Mouse (Mus musculus) left cerebral cortex, adult 2 months (tissue): Measurements from ENCODE around the gene Inafm1. TPM values are rescaled to one million over a fixed set of nuclear protein-coding genes. Genes with fewer than 3 reads are reported as not detected.
"Not testable (repeated sequence)": the region's sequence is repeated elsewhere in the genome, so short reads cannot be mapped to it uniquely, and the experiment has no call there.

Source experiments
- DNase-seq, 2 experiments: peaks; one replicate each; pipeline ENCODE4 v3.0.0; 2021 to 2022; ENCODE audit warnings: low spot score in 2 of 2, mixed read lengths in 1 of 2; ENCODE audit errors: extremely low spot score in 1 of 2
- H3K27ac ChIP-seq: fragments of 200-600 bp; 2 replicates; pipeline ENCODE4 v1.8.1; 2022
- H3K4me3 ChIP-seq: fragments of 200-600 bp; 2 replicates; pipeline ENCODE4 v1.8.1; 2022
- CTCF ChIP-seq: fragments of 200-600 bp; IDR thresholded peaks from 2 replicates; pipeline ENCODE4 v1.8.1; 2022; ENCODE audit warnings: antibody characterized with exemption, mild to moderate bottlenecking, moderate library complexity
- intact Hi-C: fragments of 180-260 bp; cut with DNase I; formaldehyde crosslinking; loops from one replicate; pipeline ENCODE4 v1.15.1; 2025
- total RNA-seq, 2 experiments: library from RNA; stranded (reverse); gene quantifications; 2 replicates each; pipeline ENCODE4 v1.2.3; 2021

Inafm1 gene
- total RNA-seq, 2 experiments from 2014 or later: 36.7 to 41.3 TPM

DNA sequence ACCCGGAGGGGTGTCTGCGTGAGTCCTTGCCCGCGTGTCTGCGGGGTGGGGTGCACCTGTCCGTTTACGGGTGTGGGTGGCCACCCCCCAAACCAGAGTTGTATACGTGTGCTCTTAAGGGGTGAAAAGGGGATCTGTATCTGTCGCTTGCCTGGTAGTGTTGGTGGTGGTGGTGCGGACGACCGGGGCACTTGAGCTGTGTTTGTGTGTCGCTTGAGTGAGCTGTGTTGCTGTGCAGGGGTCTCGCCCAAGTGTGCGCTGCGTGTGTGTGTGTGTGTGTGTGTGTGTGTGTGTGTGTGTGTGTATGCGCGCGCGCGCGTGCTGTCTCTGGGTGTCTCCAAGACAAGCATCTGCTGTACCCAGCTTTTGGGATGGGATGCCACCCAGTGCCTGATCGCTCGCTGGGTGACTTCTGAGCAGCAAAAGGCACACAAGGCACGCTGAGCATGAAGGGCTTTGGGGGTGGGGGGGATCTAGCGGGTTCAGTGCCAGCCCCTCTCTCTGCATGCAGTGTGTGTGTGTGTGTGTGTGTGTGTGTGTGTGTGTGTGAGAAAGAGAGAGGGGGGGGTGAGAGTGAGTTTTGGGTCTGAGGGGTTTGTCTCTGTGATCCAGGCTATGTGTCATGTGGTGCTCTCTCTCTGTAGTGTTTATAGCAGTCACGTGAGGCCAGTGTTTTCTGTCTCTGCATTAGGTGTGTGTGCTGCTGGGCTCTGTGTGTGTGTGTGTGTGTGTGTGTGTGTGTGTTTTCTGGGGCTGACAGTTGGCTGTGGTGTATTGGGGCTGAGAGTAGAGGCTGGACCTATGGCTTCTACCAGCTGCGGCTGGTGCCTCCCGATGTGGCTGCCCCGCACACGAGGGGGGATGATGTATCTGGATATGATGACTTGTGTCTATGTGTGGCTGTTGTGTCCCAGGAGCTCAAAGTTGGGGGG, 37.4 kb upstream of the Inafm1 start:
- DNase-seq: peak; percentile 50 to 54
- no peak for TF ChIP-seq CTCF
- H3K4me3 ChIP-seq: peak overlapping the region; percentile 93
- H3K27ac ChIP-seq: peak overlapping the region; percentile 79
- intact Hi-C loops: no loop called here

DNA sequence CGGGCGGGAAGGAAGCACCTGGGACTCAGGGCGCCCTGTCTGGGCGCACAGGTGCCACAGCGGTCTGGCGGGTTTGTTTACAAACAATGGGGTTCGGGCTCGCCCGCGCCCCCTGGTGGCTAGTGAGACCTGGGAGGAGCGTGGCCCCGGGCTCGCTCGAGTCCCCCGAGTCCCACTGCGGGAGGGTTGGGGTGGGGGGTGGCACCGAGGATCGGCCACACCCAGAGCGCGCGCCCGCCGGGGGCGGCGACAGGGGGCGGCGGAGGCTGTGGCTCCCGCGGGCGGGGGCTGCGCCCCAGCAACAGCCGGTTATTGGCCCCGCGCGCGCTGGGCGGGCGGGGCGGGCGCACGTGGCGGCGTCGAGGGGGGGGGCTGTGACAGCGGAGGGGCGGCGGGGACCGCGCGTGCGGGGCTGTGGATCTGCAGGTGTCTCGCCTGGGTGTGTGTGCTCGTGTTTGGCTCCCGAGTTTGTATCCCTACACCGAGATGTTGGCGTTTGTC, 36.7 kb upstream of the Inafm1 start:
- intact Hi-C loops: no loop called here
- DNase-seq: peak; percentile 77
- peak overlapping the region; percentile 93 for H3K4me3 ChIP-seq
- TF ChIP-seq CTCF: peak; percentile 74
- peak overlapping the region; percentile 85 for H3K27ac ChIP-seq

DNA sequence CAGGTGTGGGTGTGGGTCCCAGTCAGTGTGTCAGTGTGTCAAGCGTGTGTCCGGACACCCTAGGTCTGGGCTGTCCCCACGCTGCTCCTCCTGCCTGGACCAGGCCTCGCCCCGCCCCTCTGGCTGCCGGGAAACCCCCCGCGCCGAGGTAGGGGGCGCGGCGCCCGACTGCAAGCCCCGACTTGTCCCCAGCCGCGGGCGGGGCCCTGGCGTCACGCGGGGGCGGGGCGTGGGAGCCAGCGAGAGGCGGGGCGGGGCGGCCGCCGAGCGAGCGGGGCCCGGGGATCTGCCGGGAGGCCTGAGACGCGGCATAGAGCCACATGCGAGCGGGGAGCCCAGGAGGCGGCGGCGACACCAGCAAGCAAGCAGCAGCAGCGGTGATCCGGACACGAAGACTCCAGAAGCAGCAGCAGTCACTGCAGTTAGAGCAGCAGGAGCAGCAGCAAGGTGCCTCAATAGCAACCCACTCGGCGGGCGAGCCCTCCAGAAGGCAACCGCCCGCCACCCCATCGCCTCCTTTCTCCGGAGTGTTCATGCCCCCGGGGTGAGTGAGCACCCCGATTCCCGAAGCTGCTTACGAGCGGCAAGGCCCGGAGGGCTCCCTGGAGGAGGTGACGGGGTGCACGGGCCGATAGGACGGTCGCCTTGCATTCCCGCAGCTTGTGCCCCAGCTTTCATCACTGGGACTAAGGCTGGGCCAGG, 36.1 kb upstream of the Inafm1 start:
- Histone ChIP-seq H3K4me3 (peak overlapping the region; percentile 93), H3K27ac (peak overlapping the region; percentile 85)
- peak; percentile 86 to 88 for DNase-seq
- no peak for TF ChIP-seq CTCF
- intact Hi-C loops: loop anchor here (1.0 kb wide), 1 partner anchor 14 kb away; no protein-coding TSS in a partner anchor

DNA sequence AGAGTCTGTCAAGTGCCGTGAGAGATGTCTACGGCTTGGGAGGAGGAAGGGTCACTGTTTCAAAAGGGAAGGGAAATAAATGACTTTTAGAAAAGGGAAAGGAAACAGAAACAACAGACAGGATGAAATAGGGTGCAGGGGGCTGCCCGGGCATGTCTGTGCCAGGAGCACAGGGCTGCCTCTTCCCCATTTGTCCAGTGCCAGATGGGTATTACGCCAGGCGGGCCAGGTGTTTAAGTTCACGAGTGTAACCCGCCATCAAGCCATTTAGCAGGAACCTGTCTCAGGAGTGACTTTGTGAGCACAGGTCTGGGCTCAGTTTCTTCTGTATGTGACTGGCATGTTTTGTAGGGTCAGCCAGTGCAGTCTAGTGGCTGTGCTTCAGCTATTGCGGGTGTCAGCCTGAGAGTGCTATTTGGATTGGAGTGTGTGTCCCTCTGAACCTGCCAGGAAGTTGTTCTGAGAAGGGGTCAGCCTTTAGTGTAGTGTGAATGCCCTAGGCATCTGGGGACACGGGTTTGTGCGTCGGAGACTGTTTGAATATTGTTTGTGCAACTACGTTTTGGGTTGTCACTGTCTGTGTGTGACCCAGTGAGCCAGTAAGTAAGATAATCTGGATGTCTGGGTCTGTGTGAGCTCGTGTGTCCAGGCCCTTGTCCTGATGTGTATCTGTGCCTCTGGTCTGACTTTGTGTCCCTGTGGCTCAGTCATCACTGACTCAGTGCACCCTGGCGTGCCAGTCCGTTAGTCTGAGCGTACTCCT, 35.3 kb upstream of the Inafm1 start:
- no peak for TF ChIP-seq CTCF
- no peak for DNase-seq
- peak overlapping the region; percentile 38 for H3K27ac ChIP-seq
- intact Hi-C loops: loop anchor here (1.0 kb wide), 1 partner anchor 13 kb away; no protein-coding TSS in a partner anchor
- peak overlapping the region; percentile 93 for H3K4me3 ChIP-seq

DNA sequence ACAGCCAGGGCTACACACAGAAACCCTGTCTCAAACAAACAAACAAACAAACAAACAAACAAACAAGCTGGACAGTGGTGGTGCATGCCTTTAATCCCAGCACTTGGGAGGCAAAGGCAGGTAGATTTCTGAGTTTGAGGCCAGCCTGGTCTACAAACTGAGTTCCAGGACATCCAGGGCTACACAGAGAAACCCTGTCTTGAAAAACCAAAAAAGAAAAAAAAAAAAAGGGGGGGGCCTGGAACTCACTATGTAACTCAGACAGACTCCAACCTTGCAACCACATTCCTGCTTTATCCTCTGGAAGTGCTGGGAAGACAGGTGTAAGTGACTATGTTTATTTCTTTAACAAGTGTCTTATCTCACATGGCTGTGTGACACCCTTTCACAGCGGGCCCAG, 34.7 kb upstream of the Inafm1 start, which contains the start of gene Bbc3:
Bbc3 (plus strand) TSS at position 301 of the 400 bp plus-strand sequence.
- intact Hi-C loops, DNase-seq: not testable (repeated sequence)
- Histone ChIP-seq H3K4me3 (peak within 1 kb of the TSS; percentile 93), H3K27ac (peak within 1 kb of the TSS; percentile 38)

DNA sequence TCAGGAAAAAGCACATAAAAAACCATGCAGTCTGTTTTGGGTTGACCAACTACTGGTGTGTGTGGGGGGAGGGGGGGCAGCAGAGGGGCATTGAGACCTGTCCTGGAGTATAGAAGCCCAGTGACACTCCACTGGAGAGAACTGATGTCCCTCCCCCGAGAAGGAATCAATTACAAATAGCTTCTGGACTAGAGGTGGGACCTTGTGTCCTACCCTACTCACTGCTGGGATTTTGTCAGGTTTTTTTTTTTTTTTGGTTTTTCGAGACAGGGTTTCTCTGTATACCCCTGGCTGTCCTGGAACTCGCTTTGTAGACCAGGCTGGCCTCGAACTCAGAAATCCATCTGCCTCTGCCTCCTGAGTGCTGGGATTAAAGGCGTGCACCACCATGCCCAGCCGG, 33.7 kb upstream of the Inafm1 start:
- DNase-seq, H3K4me3 ChIP-seq, intact Hi-C loops, H3K27ac ChIP-seq: not testable (repeated sequence)

DNA sequence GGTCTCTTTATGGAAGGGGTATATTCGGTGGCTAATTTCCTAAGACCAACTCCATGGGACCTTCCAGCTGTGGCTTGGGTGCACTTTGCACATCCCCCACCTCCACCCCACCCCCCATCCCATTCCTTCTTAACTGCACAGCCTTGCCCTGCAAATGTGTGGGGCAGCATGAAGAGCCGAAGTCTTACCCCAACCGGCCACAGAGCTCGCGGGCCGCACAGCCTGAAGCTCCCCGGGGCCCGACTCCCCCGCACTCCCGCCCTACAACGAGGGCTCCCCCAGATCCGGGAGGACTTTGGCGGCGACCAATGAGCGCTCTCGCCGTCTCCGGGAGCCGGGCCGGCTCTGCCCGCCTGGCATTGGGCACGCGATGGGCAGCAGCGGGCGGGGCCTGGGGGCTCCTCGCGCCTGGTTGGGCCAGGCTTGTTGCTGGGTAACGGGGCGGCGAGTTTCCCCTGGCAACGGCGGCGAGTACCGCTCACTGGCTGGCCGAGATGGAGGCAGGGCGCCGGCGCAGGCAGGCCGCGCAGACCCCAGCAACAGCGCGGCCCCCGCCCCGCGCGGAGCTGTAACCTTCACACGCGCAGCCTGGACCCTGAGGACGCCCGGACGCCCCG, 26.1 kb upstream of the Inafm1 start:
- Histone ChIP-seq H3K27ac (peak overlapping the region; percentile 82), H3K4me3 (peak overlapping the region; percentile 73)
- DNase-seq: peak; percentile 97
- no peak; the same call in 1 of the 2 replicates for TF ChIP-seq CTCF
- intact Hi-C loops: loop anchor here (5.0 kb wide), 1 partner anchor 318 kb away; no protein-coding TSS in a partner anchor

DNA sequence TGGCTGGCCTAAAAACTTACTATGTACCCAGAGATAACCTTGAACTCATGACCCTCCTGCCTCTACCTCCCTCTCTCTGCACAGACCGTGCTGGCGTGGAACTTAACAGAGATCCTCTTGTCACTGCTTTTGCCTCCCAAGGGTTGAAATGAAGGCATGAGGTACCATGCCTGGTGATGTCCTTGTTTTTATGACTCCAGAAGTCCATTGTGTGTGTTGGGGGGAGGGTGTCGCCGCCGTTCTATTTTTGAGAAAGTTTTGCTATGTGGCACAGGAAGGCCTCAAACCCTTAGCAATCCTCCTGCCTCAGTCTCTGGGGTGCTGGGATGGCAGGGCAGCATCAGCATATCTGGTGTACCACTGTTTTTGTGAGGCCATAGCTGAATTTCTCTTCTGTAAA, 25.5 kb upstream of the Inafm1 start:
- DNase-seq: no peak
- peak overlapping the region; percentile 80 for H3K27ac ChIP-seq
- no peak for TF ChIP-seq CTCF
- peak overlapping the region; percentile 73 for H3K4me3 ChIP-seq
- intact Hi-C loops: loop anchor here (5.0 kb wide), 1 partner anchor 318 kb away; no protein-coding TSS in a partner anchor

DNA sequence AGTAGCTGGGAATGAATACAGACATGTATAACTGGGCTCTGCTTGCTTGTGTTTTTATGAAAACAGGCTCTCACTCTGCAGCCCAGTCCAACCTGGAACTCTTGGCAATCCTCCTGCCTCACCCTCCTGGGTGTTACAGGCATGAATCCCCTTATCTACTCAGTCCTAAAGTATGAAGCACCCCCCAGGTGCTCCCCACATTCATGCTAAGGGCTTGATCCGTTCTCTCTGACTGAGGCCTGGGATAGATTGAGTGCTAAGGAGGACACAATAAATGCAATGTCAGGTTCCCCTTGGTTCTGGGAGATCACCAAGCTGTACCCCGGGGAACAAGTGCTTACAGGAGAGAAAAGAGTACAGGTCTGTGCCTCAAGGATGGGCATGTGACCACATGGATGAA, 24.2 kb upstream of the Inafm1 start:
- intact Hi-C loops: loop anchor here (5.0 kb wide), 1 partner anchor 320 kb away; no protein-coding TSS in a partner anchor
- H3K27ac ChIP-seq: no peak overlapping the region

DNA sequence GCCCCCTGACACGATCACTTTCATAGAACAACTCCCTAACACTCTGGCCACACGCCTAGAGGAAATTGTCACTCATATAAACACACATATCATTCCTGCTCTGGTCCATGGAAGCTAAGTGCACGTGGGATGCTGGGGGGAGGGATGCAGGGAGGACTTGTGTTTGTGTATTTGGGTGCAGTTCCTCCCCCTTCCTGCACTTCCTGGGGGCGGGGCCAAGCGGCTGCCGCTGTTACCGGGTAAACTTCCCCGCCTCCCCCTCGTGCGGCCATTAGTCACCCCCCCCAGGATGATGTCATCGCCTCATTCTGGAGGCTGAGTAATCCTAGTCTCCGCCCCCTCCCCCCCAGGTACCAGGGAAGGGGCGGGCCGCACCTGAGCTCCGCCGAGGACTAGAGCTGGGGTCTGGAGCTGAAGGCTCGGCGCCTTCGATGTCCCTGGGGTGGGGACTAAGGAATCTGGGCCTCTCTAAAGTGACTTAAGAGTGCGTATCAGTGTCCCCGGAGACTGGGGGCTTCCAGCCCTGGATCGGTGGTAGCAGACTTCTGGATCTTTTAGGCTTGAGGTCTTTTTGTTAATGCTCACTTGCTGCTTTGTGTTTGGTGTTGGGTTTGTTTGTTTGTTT, 23.5 kb upstream of the Inafm1 start:
- TF ChIP-seq CTCF: peak; percentile 51
- Histone ChIP-seq H3K4me3 (peak overlapping the region; percentile 41), H3K27ac (peak overlapping the region; percentile 91)
- intact Hi-C loops: loop anchor here (5.0 kb wide), 1 partner anchor 320 kb away; no protein-coding TSS in a partner anchor
- DNase-seq: peak; percentile 79 to 84

More for the DNA sequence above, 24.2 kb upstream of the Inafm1 start:
- H3K4me3 ChIP-seq: no peak overlapping the region
- no peak for TF ChIP-seq CTCF
- DNase-seq: no peak
